Mouse (Mus musculus): ENCODE data around the gene Rbm47. TPM values are rescaled to one million over a fixed set of nuclear protein-coding genes. Genes with fewer than 3 reads are reported as not detected.

The Rbm47 gene
- polyA plus RNA-seq, 1 experiment = not detected

DNA sequence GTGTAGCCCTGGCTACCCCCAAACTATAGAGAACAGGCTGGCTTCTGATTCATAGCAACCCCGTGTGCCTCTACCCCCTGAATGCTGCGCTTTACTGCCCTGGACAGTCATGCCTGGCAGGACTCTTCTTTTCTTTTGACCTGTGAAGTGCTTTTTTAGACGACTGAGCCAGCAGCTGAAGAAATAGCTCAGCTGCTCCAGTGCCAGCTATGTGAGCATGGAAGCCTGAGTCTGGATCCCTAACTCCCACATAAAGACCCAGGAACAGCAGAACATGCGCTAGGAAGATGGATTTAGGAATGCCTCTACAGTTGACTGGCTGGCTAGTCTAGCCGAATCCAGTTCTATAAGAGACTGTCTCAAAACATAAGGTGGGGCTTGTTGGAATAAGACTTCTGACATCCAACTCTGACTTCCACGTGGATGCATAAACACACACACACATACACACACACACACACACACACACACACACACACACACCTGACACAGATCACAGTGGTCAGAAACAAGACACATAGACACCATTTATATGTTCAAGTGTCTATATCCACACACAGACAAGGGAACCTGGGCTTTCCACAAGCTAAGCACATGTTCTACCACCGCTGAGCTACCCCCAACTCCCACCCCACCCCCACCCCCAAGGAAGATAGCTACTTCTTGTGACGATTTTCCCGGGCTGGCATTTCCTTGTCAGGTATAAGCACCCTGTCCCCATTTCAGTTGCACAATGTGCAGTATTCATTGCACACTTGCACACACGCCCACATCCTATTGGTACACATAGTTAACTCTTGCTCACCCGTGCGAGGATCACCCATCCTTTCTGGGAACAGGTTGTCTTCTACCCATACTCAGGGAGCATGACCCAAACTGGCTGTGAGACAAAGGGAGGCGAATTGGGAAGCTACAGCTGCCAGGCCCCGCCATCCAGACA lies 29.6 kb downstream of the Rbm47 start:
- TF ChIP-seq GATA1 (IDR thresholded peaks at IDR 0.05; ENCODE audit: low read length) = no peak

DNA sequence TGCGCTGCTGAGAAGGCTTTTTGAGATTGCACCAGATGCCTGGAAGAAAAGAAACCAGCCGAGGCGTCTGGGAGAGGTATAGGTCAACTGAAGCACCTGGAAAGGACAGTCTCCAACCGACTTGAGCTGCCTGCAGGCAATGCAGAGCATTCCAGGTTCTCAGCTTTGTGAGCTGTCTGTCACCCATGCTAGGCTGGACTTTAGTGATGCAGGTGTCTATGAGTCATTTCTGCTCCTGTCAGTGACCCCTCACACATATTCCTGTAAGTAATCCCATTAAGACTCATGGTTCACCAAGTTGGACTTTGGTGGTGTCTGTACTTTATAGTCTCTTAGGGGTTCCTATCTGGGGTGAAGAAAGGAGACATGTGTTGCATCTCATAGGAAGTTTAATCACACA lies 31.4 kb downstream of the Rbm47 start:
- TF ChIP-seq GATA1 (IDR thresholded peaks at IDR 0.05; ENCODE audit: low read length) = no peak

DNA sequence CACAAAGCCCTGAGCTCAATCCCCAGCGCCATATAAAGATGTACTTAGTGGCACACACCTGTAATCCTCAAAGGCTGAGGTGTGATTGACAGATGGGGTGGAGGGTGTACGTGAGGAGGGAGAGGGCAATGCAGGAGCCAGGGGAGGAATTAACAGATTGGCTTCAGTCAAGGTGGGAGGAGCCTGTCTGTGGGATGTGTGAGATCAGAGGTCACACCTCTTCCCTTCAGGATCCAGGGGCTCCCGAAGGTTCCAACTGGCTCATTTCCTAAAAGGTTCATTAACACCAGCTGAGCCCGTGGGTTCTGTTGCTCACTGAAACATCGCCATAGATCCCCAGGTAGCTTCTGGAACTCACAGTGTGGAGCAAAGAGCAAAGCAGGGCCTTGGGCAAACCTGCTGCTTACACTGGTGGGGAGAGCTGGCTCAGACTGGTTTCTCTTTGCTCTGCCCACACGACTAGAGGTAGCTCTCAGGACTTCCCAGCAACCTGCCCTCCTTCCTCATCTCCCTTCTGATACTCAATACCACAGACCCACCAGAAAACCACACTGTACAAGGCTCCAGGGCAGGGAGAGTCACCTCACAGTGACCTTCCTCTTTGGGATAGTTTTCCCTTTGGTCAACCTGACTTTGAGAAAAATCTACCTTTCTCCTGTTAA lies 33.2 kb downstream of the Rbm47 start:
- no peak for TF ChIP-seq GATA1 (IDR thresholded peaks at IDR 0.05; ENCODE audit: low read length)

DNA sequence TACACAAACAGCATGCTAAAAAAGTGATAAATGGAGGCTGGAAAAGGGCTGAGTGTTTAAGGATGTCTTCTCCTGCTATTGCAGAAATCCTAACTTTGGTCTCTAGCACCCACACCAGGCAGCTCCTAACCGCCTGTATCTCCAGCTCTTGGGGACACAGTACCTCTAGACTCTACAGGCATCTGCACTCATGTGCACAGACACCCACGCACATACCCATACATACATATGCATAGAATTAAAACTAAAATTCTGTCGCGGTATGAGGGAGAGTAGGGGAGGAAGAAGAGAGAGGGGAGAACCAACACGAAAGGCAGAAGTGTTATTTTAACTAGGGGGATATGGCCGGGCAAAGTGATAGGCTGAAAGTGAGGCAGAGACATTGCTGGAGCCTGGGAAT lies 33.7 kb downstream of the Rbm47 start:
- TF ChIP-seq GATA1 (IDR thresholded peaks at IDR 0.05; ENCODE audit: low read length) = no peak

DNA sequence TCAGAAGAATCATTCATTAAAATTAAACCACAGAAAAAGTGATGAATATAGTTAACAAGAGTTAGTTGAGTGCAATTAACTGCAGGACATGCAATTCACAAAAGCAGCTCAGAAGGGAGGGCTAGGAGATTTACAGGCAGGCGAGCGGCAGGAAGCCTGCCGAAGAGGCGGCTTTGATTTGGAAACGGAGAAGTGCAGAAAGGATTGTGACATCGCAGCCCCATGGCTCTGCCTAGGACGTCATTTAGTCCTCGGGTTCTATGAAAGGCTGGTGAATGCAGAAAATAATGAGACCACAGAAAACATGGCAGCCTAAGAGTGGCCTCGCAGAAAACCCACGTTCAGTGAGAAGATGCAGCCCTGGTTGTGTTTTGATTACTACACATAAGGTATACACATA lies 34.3 kb downstream of the Rbm47 start:
- TF ChIP-seq GATA1 (IDR thresholded peaks at IDR 0.05; ENCODE audit: low read length) = no peak

DNA sequence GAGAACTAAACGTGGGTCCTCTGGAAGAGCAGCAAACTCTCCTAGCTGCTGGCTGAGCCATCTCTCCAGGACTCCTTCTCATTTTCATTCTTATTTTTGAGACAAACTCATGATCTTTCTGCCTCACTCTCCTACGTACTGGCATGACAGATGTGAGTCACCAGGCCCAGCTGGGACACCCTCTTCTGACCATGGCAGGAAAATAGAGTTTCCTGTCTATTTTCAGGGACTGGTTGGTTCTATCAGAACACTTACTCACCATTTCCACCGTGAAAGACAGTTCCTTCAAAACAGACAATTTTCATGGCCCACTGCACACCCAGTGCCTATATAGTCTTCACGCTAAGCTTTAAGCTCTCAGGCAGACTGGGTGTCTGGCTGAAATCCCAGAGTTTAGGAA lies 35.7 kb downstream of the Rbm47 start:
- TF ChIP-seq GATA1 (IDR thresholded peaks at IDR 0.05; ENCODE audit: low read length) = no peak

DNA sequence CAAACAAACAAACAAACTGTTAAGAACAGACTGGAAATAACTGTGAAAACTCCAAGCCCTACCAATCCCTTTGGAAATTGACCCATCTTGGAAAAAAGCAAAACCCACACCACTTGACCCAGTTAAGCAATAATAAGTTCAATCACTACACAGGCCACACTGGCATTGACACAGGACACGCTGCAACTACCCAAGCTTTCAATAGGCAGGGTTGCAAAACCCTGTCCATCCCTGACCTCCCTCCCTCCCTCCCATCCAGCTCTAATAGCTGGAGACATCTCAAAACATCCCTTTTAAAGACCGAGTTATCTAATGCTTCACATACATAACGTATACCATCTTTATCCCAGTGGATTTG lies 37.1 kb downstream of the Rbm47 start:
- TF ChIP-seq GATA1 (IDR thresholded peaks at IDR 0.05; ENCODE audit: low read length) = no peak

DNA sequence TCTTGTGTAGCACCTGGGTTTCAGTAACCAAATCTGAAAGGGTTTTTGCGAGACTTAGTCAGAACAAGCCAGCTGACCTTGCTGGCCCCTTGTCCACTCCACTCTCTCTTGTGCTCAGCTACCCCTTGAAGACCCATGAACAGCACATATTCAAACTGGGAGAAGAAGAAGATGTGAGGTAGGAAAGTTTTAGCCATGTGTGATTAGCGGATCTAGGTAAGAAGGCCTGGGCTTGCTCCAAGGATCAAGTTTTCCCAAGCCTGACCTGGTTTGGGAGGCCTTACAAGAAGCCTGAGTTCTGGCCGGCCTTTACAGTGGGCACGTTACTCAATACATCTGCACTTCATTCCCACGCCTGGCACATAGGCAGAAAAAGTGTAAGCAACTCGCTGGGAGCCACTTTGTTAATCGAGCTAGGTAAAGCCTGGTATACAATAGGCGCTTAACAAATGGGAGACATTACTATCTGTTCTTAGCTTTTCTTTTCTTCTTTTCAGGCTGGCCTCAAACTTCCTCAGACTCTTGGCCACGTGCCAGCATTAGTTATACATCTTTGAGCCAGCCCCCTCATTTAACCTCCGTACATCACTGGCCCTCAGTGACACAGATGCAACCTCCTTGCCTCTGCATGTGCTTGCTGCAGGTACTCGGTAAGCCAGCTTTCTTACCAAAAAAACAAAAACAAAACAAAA lies 37.6 kb downstream of the Rbm47 start:
- TF ChIP-seq GATA1 (IDR thresholded peaks at IDR 0.05; ENCODE audit: low read length) = no peak

DNA sequence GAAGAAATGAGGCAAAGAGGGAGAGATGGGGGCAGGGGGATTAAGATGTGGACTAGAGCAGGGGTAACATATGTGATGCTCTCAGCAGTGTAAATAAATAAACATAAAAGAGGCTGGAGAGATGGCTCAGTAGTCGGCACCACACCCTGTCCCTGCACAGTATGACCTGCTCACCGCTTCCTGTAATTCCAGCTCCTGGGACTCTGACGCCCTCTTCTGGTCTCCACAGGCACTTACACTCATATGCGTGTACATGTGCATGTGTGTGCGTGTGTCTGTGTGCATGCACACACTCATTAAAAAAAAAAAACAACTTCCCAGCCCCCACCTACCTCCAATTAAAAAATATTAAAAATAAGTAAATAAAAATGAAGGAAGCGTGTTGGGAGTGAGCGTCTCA lies 38.3 kb downstream of the Rbm47 start:
- TF ChIP-seq GATA1 (IDR thresholded peaks at IDR 0.05; ENCODE audit: low read length) = no peak

DNA sequence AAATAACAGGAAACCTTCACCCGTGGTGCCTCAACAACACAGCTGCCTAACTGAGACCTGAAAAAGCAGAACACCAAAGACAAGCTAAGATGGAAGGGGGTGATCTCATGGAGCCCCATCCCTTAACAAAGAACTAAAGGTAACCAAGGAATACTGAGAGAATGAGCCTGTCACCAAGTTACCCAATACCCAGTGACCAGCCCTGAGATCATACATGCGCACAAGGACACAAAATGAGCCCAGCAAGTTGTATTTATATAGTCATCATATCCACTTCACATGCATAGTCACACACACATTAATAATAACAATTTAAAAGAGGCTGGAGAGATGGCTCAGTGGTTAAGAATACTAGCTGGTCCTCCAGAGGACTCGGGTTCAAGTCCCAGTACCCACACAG lies 44.0 kb downstream of the Rbm47 start:
- TF ChIP-seq GATA1 (IDR thresholded peaks at IDR 0.05; ENCODE audit: low read length) = no peak

DNA sequence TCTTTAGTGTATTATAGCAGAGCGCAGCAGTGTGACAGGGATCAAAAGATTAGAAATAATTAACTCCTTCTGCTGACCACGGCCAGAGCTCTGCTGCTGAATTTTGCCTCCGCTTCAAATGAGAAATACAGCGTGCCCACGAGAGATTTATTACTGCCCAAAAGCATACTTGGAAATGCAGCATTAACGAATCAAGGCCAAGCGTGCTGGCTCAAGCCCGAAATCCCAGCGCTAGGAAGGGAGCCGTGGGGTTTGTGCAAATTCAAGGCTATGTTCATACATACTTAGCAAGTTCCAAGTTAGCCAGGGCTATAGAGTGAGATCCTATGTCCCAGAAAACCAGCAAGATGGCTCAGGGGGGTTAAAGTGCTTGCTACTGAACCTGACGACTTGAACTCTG lies 47.5 kb downstream of the Rbm47 start:
- no peak for TF ChIP-seq GATA1 (IDR thresholded peaks at IDR 0.05; ENCODE audit: low read length)

DNA sequence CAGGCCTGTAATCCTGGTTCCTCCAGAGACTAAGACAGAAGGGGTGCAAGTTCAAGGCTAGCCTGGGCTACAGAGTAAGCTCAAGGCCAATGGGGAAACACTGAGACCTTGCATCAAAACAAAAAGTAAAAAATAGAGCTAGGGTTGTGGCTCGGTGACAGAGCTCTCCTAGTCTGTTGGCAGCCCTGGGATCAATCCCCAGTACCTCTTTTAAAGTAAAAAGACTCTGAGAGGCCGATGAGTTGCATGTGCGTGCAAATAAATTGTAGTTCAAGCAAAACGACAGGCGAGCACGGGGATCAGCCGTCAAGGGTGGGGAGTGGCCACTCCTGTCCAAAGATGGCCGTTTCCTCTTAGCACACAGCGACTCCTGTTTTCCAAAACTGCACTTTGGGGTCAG lies 48.0 kb downstream of the Rbm47 start:
- no peak for TF ChIP-seq GATA1 (IDR thresholded peaks at IDR 0.05; ENCODE audit: low read length)

DNA sequence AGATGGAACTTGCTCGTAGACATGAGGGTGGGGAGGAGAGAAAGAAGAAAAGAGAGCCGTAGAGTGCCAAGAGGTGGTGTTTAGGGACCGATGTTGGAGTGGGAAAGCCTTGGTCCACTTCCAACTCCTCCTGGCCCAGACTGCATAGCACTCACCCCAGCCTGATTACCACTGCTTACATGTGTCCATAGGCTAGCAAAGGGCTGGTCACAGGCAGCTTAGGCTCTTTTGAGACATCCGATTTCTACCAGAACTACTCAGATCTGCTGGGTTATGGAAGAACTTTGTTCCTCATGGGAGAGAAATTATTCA lies 48.9 kb downstream of the Rbm47 start:
- no peak for TF ChIP-seq GATA1 (IDR thresholded peaks at IDR 0.05; ENCODE audit: low read length)

DNA sequence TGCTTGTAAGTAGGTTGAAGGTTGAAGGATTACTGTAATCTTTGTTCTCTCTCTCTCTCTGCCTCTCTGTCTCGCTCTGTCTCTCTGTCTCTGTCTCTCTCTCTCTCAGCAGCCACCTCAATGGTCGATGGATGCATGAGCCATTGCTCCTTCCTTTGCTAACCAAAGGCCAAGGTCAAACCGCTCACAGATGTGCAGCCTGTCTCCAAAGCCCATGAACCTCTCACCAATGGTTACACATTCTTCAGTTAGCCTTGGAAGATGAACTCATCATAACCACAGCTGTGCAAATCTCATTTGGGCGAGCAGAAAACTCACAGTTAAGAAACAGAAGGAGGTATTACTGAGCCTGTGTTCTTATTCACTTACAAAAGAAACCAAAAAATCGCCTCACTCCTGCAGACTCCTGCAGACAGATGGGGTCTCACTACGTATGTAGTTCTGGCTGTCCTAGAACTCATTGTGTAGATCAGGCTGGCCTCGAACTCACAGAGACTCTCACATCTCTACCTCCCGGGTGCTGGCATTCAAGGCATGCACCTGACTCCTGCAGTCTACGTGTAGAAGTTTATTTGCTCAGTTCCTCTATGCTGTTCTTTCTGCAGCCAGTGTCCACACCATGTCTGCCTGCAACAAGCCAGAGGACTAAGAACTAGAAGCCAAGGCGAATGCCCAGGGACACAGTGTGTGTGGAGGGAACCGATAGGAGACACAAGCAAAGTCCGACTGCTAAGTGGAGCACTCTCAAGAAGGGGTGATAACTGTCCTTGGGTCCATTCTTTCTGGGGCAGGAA lies 49.4 kb downstream of the Rbm47 start:
- no peak for TF ChIP-seq GATA1 (IDR thresholded peaks at IDR 0.05; ENCODE audit: low read length)

DNA sequence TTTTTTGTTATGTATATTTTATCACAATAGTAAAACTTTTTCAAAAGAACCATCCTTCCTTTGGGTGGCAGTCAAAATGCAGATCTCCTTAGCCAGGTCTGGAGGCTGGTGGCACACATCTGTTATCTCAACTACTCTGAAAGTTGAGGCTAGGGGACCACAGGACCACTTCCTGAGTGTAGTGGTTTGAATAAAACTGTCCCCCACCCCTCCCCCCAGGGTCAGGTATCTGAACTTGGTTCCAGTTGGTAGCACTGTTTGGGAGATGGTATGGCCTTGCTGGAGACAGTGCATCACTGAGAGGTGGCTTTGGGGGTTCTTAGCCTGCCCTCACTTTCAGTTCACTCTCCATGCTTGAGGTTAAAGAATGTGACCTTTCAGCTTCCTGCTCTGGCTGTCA lies 51.7 kb downstream of the Rbm47 start:
- no peak for TF ChIP-seq GATA1 (IDR thresholded peaks at IDR 0.05; ENCODE audit: low read length)

DNA sequence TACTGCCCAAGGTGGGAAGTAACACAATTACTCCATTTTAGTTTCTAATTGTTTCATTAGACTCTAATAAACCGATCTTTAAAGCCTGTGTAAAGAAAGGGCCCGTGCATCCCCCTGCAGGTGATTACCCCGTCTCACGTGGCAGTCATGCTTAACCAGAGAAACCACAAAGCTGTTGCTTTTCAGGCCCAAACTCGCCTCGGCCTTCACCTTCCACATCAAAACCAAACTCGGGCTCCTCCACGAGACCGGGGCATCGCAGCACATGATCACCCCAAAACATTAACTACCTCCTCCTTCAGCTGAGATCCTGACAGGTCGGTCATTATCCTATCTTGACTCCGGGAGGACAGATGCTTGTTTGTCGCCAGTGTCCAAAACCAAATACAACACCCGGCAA lies 58.2 kb downstream of the Rbm47 start:
- TF ChIP-seq GATA1 (IDR thresholded peaks at IDR 0.05; ENCODE audit: low read length) = no peak
